Mouse (Mus musculus) cerebellum, adult 18-20 months (tissue): ENCODE measurements around the gene Prkcg.
A peak's percentile ranks its signal among the peaks of the same experiment; 100 is the strongest.
"Not testable (repeated sequence)": the region's sequence is repeated elsewhere in the genome, so short reads cannot be mapped to it uniquely, and the experiment has no call there.

ENCODE experiments used
- DNase-seq, 2 experiments: peaks; one replicate each; pipeline ENCODE4 v3.0.0; 2021

The Prkcg gene

DNA sequence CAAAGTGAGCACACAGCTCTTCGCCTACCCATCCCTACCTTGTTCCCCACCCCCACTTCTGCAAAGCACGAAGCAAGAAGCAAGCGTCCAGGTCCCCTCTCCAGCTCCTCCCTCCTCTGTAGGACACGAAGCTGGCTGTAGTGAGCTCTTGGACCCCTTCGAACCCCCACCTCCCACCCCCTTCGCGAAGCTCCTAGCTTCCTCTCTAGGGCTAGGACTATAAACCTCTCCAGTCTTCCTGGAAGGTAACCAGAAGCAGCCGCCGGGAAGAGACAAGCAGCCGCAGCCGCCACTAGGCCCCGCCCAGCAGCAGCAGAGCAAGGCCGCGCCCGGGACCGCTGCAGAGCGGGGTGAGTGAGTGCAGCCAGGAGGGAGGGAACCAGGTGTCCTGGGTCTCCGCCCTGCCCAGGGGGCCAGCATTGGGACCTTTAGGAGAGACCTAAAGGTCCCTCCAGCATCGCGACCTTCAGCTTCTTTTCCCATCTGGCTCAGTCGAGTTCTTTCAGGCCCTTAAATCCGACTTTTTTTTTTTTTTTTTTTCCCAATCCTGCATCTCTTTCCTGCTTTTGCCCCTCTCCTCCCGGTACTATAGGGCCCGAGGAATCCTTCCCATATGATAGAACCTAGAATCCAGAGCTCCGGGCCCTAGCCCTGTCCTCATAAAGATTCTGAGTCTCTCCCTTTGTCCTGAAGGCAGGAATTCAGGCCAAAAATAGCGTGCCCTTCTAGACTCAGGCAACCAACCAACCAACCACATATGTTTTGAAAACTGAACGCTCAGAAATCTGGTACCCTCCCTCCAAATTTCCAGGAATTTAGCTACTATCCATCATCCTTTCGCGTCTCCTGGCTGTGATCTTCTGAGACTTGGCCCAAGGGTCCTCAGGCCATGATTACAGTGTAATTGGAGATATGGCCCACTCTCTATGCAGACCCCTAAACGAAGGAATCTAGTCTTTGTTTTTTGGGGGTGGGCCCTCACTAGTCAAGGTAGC is at the start of gene Prkcg, which contains the start of gene Myadm:
Gene Prkcg (plus strand): TSS at position 204 of the 995 bp plus-strand sequence.
Gene Myadm (plus strand): TSS at position 105 of the 995 bp plus-strand sequence.
- DNase-seq, result peak; percentile 84 to 88

DNA sequence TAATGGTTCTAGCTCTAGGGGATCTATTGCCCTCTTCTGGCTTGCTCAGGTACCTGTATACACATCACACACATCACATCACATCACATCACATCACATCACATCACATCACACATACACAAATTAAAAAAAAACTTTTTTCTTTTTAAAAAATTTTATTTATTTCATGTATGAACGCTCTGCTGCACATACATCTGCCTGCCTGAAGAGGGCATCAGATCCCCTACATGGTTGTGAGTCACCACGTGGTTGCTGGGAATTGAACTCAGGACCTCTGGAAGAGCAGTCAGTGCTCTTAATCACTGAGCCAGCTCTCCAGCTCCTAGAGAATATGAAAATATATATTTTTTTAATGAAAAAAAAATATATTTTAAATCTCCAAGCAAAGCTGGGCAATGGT is 49.8 kb upstream of the Prkcg start:
- no peak for DNase-seq

DNA sequence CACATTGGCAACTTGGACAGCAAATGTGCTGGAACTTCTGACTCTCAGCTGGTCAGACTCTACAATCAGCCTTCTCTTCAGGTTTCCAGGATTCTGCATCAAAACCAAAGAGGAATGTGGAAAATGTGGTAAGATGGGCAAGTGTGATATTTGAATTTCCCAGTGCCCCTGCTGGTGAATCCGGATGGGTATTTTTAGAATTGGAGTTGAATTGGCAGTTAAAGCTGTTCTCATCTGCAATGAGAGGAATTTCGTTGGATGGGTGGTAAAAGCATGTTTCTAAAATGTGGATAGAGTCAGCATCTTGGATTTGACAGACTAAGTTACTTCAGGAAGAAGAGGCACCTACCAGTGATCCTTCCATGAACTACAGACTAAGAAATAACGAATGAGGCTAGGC is 28.3 kb upstream of the Prkcg start:
- no peak for DNase-seq

DNA sequence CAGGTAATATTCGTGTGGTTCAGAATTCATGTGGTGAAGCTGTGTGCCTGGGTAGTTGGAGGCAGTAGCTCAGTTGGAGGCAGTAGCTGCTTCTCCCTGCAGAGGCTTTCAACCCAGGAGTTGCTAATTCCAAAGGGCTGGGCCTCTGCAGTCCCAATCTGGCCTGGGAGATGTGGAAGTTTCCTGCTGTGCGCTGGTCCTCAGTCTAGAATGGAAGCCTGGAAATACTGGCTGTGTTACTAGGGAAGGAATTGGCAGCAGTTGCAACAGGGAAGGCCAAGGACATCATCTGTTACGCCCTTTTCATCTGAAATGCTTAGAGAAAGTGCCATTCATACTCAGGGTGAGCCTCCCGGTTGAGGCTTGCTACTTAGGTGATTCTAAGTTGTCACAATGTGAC is 27.5 kb upstream of the Prkcg start:
- DNase-seq, result no peak

DNA sequence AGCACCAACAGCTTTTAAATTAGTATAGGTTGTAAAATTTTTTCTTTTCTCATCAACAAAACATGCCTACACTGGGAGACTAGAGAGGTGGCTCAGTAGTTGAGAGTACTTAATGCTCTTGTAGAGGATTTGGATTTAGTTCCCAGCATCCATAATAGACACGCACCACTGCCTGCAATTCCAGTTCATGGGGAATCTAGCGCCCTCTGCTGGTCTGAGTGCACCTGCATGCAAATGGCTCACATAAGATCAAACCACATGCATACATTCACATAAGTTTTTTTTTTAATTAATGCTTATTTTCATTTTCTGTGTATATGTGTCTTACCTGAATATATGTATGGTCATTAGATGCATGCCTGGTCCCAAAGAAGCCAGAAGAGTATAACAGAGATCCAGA is 26.2 kb upstream of the Prkcg start:
- peak; percentile 23 to 24 for DNase-seq

DNA sequence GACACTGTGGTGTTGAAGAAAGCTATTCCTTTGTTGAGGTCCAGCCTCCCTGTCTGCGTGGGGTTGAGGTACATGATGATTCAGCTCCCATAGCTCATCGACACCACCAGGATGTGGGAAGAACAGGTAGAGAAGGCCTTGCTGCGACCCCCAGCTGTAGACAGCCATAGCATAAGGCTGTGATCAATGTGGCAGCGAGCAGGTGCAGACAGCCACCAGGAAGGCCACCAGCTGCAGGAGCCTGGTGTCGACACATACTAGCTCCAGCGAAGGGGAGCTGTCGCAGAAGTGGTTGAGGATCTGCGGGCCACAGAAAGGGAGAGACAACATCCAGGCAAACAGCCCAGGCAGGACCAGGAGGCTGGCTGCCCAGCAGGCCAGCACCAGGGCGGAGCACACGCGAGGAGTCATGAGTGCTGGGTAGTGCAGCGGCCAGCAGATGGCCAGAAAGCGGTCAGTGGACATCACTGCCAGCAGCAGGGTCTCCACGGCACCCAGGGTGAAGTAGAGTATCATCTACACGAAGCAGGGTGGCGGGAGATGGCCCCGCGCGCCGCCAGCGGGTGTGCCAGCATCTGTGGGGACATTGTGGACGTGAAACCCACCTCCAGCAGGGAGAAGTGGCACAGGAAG is 24.5 kb upstream of the Prkcg start:
- DNase-seq, result no peak

DNA sequence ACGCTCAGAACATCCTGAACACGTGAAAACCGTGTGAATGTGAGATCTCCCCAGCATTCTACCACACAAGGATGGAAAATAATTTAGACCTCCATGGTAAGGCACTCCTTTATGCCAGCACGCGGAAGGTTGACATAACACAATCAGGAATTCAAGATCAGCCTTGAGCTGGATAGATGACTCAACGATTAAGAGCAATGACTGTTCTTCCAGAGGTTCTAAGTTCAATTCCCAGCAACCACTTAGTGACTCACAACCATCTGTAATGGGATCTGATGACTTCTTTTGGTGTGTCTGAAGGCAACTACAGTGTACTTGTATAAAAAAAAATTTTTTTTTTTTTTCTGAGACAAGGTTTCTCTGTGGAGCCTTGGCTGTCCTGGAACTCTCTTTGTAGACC is 23.7 kb upstream of the Prkcg start:
- no peak for DNase-seq

DNA sequence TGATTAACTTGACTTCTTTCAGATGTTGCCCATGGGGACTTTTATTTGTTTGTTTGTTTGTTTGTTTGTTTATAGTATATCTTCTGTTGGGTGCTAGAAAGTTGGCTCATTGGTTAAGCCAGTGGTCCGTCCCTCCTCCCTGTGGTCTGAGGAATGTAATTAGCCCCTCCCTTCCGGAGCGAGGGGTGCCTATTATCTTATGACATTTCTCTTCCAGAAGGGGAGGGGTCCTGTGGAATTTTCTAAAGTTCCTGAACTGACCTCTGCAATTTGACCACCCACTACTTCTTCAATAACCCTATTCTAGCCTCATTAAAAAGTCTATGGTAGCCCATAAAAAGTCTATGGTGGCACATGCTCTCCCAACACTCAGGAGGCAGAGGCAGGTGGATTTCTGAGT is 21.7 kb upstream of the Prkcg start:
- no peak for DNase-seq

DNA sequence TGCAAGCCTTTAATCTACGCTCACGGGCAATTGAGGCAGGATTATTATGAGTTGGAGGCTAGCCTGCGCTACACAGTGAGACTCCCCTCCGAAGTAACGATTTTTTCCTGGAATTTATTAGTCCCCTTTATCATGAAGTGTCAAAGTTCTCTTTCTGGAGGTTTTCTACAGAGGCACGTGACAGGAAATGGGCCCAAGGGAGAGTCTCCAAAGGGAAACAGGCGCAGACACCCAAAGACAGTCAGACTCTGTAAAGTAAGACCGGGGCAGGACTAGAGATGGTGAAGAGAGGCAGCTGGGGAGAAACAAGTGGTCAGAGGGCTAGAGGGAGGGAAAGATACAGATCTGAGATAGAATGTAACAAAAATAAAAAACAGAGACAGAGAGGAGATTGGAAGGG is 21.1 kb upstream of the Prkcg start:
- no peak for DNase-seq

DNA sequence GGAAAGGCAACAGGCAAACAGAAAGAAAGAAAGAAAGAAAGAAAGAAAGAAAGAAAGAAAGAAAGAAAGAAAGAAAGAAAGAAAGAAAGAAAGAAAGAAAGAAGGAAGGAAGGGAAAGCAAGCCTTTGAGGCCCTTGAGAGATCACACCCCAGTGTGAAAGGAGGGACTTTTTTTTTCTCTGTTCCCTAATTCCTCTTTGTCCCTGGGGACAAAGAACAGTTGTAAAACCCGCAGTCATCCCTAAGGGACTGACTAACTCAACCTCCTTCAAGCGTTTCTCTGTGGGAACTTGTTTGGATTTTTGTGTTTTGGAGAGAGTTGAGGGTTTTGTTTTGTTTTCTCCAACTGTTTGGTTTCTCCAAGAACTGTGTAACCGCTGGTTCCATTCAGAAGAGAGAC is 20.7 kb upstream of the Prkcg start:
- no peak for DNase-seq

DNA sequence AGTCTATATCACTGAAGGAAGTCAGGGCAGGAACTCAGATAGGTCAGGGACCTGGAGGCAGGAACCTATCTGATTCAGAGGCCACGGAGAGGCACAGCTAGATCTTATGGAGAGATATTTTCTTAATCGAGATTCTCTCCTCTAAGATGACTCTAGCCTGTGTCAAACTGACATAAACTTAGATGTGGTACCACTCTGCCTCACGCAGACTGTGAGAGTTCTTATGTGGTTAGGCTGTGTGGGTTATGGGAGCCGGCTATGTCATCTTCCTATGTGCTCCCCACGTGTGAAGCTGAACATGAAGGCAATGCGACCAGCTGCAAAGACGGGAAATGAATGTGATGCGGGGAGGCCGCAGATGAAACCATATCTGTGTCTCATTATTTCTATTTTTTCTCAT is 16.8 kb upstream of the Prkcg start:
- no peak for DNase-seq

DNA sequence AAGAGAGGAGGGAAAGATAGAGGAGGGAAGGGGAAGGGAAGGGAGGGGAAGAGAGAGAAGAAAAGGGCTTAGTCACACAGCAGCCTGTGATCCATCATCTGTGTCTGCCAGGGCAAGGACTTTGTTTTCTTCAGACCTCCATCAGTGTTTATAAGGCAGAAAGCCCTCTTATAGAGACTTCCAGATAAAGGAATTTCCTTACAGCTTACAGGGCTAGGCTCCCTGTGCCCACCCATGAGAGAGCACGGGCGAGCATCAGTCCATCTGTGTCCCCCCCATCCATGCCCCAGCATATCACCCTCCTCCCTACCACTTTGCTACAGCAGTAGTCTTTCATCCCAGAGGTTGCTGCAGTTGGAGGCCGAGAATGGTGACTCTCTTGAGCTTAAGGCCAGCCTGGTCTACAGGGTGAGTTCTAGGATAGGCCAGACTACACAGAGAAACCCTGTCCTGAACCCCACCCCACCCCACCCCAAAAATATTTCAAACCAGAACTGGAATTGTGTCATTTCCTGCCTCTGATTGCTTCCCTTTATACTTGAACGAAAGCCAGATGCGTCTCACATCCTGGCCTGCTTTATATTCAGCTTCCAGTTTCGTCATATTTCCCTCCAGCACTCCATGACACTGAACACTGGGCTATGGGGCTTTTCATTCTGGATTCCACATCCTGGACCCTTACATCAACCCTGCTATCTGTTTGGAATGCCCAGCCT is 13.4 kb upstream of the Prkcg start:
- no peak for DNase-seq

DNA sequence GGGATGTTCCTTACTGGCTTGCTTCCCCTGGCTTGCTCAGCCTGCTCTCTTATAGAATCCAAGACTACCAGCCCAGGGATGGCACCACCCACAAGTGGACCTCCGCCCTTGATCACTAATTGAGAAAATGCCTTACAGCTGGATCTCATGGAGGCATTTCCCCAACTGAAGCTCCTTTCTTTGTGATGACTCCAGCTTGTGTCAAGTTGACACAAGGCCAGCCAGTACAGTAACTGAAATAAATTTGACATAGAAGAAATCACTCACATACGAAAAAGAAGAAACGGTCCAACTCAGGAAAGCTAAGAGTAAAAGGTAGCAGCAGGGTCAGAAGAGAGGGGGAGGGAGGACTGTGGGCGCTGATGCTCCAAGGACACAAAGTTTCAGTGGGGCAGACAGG is 12.2 kb upstream of the Prkcg start:
- not testable (repeated sequence) for DNase-seq

DNA sequence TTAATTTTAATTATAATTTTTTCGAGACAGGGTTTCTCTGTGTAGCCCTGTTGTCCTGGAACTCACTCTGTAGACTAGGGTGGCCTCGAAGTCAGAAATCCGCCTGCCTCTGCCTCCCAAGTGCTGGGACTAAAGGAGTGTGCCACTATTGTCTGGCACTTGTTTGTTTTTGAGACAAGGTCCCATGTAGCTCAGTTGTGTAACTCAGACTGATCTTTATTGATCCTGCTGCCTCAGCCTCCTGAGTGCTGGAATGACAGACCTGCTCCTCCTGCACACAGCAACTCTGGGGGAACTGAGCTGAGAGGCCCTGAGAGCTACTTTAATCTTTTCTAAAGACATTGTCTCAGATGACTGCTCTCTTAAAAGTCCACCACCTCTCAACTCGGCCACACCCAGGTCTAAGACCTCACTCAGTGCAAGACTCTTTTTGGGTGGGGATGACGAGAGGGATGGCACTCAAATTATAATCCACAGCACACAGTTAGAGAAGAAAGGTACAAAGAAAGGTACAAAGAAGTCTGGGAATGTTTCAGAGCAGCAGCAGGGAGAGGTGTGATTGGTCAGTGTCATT is 8.8 kb upstream of the Prkcg start:
- no peak for DNase-seq

DNA sequence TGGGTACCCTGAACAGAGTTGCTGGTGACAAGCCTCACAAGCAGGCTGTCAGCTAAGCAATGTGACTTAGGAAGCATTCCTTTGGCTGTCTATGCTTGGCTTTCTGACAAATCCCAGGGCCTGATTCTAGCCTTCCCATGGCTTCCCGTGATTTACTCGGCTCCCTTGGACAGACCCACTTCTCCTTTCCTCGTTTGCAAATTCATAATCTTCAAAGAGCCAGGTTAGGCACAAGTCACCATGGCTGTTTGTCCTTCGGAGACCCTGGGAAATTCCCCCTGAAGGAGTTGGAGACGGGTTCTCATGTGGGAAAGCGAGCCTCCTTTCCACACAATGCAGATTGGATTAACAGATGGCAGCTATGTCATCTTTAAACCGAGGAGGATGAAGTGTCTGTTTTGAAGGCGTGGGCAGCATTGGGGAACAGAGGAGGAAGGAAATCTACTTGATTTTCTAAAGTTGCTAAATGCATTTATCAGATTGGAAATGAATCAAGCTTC is 8.3 kb upstream of the Prkcg start:
- no peak for DNase-seq

DNA sequence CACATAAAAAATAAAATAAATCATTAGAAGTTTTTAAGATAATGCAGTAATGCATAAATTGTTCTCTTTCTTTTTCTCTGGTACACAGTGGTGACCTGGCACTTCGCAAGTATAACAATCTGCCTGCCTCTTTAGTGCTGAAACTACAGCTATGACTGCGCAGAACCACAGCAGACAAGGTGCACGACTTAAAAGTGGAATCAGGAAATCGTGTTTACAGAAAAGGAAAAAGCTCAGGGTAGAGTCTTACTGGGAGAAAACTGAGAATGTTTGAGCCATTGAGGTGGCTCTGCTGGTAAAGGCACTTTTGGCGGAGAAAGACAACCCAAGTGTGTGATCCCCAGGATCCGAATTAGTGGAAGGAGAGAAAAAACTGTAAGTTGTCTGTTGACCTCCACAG is 7.2 kb upstream of the Prkcg start:
- no peak for DNase-seq

DNA sequence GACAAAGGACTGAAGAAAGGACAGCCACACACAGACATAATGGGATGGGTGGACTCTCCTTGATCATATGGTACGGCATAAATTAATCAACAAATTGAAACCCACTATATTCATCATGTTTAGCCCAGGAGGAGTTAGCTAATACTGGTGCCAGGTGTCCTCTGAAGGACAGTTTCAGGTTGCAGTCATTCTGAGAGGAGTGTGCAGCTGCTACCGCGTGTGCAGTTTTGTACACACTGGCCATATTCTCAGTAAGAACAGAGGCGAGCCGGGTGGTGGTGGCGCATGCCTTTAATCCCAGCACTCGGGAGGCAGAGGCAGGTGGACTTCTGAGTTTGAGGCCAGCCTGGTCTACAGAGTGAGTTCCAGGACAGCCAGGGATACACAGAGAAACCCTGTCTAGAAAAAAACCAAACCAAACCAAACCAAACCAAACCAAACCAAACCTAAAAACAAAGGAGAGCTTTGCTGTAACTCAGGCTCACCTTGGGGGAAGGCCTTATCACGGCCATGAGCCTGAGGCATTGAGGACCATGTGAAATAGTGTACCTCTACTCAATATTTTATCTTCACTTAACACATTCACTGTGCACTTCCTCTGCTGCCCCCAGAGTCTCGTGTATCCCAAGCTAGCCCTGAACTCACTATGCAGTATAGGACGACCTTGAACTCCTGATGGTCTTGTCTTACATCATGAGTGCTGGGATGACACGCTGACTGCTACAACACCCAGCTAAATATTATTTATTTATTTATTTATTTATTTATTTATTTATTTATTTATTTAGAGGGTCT is 5.7 kb upstream of the Prkcg start:
- DNase-seq, result no peak

DNA sequence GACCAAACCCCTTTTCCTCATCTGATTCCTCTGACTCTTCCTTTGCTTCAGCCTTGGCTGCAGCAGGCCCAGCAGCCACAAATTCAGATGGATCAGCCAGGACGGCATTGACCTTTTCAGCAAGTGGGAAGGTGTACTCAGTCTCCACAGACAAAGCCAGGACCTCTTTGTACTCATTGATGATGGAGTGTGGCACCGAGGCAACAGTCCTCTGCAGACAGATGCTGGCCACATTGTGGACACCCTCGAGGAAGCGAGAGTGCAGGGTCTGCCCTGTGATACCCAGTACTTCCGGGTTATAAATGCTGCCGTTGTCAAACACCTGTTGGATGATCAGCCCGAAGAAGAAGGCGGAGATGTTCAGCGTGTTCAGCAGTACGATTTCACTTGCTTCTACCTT is 4.4 kb upstream of the Prkcg start:
- no peak for DNase-seq

DNA sequence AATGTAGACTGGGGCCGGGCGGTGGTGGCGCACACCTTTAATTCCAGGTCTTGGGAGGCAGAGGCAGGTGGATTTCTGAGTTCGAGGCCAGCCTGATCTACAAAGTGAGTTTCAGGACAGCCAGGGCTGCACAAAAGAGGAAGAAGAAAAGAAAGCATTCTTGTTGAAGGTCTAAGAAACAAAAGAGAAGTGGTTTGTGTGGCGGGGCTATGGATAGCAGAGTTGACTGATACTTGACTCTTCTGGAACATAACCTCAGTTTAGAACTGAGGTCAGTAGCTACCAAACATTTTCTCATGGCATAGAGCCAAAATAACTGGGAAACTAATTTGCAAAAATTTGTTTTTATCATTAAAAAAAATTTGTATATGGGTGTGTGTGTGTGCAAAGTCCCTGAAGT is 2.9 kb upstream of the Prkcg start:
- DNase-seq, result no peak

DNA sequence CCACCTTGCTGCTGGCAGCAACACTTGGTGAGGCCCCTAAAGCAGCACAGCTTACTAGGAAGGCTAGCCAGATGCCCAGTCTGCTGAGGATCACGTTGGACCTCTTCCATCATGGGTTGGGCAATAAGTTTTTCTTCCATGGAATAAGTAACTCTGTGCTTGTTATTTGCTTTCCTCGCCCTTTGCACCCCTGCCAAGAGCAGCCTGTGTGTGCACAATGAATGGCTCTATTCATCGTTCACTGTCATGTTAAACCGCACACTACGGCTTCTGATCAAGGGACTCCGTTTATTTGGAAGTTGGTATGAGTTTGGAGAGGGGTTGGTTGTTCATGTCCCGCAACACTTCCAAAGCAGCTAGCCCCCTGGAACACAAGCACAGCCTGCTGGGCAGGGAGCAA is 1.8 kb upstream of the Prkcg start:
- no peak for DNase-seq

DNA sequence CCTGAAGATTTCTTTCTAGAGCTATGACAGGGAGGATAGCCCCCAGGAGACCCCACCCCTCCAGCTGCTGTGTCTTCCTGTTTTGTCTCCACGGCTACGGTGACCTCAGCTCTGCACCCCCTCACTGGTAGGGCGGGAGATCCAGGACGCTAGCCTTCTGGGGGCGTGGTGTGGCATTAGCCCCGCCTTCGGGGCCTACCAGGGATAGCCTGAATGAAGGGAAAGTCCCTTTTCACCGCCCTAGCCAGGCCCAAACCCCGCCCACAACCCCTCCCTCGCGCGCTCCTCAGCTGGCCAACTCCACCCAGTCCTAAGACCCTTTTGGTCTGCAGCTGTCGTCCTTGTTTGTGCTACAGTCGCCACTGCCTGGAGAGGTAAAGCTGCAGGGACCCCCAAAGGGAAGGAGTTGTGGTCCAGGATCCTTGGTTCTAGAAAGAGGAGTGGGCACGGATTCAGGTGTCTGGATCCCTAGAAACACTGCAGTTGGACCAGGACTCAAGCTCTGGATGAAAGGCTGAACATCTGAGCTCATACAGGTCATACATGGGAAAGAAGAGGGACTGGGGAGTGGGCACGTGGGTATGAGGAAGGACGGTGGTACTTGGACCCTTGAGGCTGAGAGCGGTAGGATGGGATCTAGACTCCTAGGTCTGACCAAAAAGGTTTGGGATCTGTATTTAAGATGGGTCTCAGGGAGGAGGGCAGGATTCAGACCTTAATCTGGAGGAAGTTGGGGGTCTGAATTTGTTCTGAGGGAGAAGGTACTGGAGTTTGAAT is 1.5 kb downstream of the Prkcg start:
- peak; percentile 85 to 93 for DNase-seq
